Mouse (Mus musculus): ENCODE results near the gene Ints6. TPM values are rescaled to one million over a fixed set of nuclear protein-coding genes. Genes with fewer than 3 reads are reported as not detected.
"Not testable (repeated sequence)": the region's sequence is repeated elsewhere in the genome, so short reads cannot be mapped to it uniquely, and the experiment has no call there.

The Ints6 gene
- polyA plus RNA-seq, 1 experiment, result 7.2 TPM

DNA sequence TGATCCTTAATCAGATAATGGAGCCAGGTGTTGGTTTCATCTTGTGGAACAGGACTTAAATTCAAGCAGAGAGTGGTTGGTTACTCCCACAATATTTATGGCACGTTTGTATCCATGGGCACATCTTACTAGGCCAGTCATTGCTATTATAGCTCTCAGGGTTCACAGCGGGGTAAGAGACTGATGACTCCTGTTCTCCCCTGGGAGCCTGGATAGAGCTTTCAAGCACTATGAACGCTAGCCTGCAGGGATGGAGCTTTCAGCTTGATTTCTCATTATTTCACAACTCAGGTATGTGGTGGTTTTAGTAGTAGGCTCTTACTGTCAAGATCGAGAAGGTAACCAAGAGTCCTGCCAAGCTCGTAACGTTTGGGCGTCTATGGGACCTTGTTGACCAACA is 105.0 kb downstream of the Ints6 start:
- Histone ChIP-seq H3K4me2 (ENCODE audit: low read depth) (no peak overlapping the region), H3ac (ENCODE audit: control insufficient read depth, insufficient read length) (no peak overlapping the region), H3K4me3 (no peak overlapping the region), H3K27me3 (ENCODE audit: control insufficient read depth, insufficient read depth, insufficient read length) (no peaks in the 10 kb centered on the region), H3K36me3 (ENCODE audit: control insufficient read depth, insufficient read depth) (no peaks in the 10 kb centered on the region), H3K79me2 (ENCODE audit: control insufficient read depth, insufficient read depth) (no peaks in the 10 kb centered on the region)
- TF ChIP-seq REST (IDR thresholded peaks at IDR 0.05; ENCODE audit: insufficient read depth, insufficient read length) (no peak), TCF12 (IDR thresholded peaks at IDR 0.05; ENCODE audit: insufficient read depth, poor library complexity, severe bottlenecking) (no peak), MYOD1 (IDR thresholded peaks at IDR 0.05; ENCODE audit: control insufficient read depth in 1 of 3, insufficient read length in 2 of 3, low read depth in 2 of 3) (no peak), MAX (IDR thresholded peaks at IDR 0.05; ENCODE audit: low read depth) (no peak)

DNA sequence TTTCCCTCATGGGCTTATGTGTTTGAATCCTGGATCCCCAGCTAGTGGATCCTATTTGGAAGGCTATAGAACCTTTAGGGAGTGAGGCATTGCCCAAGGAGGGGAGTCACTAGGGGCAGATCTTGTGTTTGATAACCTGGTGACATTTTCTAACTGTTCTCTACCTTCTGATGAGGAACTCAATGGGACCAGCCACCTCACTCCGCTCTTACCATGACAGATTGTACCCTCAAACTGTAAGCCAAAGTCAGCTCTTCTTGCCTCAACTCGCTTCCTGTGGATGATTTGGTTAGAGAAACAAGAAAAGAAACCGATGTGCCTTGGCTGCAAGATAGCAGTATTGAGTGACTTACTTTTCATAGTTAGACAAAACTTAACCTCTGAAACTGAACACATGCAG is 109.2 kb downstream of the Ints6 start:
- TF ChIP-seq USF1 (IDR thresholded peaks at IDR 0.05; ENCODE audit: low read depth) (no peak), TCF12 (IDR thresholded peaks at IDR 0.05; ENCODE audit: insufficient read depth, poor library complexity, severe bottlenecking) (no peak), CEBPB (IDR thresholded peaks at IDR 0.05; ENCODE audit: insufficient read depth, poor library complexity, severe bottlenecking) (no peak), REST (IDR thresholded peaks at IDR 0.05; ENCODE audit: insufficient read depth, insufficient read length) (no peak), TCF3 (IDR thresholded peaks at IDR 0.05; ENCODE audit: insufficient read length, low read depth) (no peak), POLR2A (IDR thresholded peaks at IDR 0.05; ENCODE audit: insufficient read length, low read depth) (no peak)
- Histone ChIP-seq H3K4me2 (ENCODE audit: low read depth) (no peak overlapping the region), H3ac (ENCODE audit: control insufficient read depth, insufficient read length) (no peak overlapping the region), H3K79me2 (ENCODE audit: control insufficient read depth, insufficient read depth) (no peaks in the 10 kb centered on the region), H3K4me3 (no peak overlapping the region), H3K27me3 (ENCODE audit: control insufficient read depth, insufficient read depth, insufficient read length) (no peaks in the 10 kb centered on the region), H3K36me3 (ENCODE audit: control insufficient read depth, insufficient read depth) (no peaks in the 10 kb centered on the region)

DNA sequence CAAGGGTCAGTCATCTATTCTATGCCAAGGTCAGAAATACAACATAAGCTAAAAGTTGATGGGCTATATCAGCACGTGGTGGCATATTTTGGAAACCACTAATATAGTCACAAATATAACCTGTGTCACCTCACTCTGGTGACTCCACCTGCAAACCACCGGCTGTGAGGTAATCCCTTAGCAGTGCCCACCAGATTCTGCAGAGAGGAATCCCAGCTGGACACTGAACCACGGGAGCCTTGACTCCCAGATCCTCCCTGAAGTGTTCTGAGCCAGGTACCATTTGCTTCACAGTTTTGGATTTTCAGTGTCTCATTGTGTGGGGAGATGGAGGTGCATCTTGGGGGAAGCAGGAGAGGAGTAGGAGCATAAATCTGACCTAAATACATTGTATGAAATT is 110.6 kb downstream of the Ints6 start:
- Histone ChIP-seq H3K36me3 (ENCODE audit: control insufficient read depth, insufficient read depth) (no peaks in the 10 kb centered on the region), H3ac (ENCODE audit: control insufficient read depth, insufficient read length) (no peak overlapping the region), H3K27me3 (ENCODE audit: control insufficient read depth, insufficient read depth, insufficient read length) (no peaks in the 10 kb centered on the region), H3K4me3 (no peak overlapping the region), H3K4me2 (ENCODE audit: low read depth) (no peak overlapping the region), H3K79me2 (ENCODE audit: control insufficient read depth, insufficient read depth) (no peaks in the 10 kb centered on the region)
- TF ChIP-seq USF1 (IDR thresholded peaks at IDR 0.05; ENCODE audit: low read depth), result no peak
- no peak for TF ChIP-seq MYOG (IDR thresholded peaks at IDR 0.05; ENCODE audit: control insufficient read depth in 1 of 3, insufficient read depth in 1 of 3, insufficient read length in 2 of 3, low read depth in 2 of 3)
- TF ChIP-seq MAX (IDR thresholded peaks at IDR 0.05; ENCODE audit: low read depth), result no peak
- no peak for TF ChIP-seq MYOD1 (IDR thresholded peaks at IDR 0.05; ENCODE audit: control insufficient read depth in 1 of 3, insufficient read length in 2 of 3, low read depth in 2 of 3)
- TF ChIP-seq REST (IDR thresholded peaks at IDR 0.05; ENCODE audit: insufficient read depth, insufficient read length), result no peak
- TF ChIP-seq POLR2A (IDR thresholded peaks at IDR 0.05; ENCODE audit: insufficient read length, low read depth), result no peak
- TF ChIP-seq POLR2AphosphoS2 (IDR thresholded peaks at IDR 0.05; ENCODE audit: insufficient read length, low read depth), result no peak
- no peak for TF ChIP-seq CEBPB (IDR thresholded peaks at IDR 0.05; ENCODE audit: insufficient read depth, poor library complexity, severe bottlenecking)
- no peak for TF ChIP-seq SRF (IDR thresholded peaks at IDR 0.05; ENCODE audit: control insufficient read depth, insufficient read length, low read depth)
- no peak for TF ChIP-seq E2F4 (IDR thresholded peaks at IDR 0.05; ENCODE audit: insufficient read depth)
- no peak for TF ChIP-seq TCF3 (IDR thresholded peaks at IDR 0.05; ENCODE audit: insufficient read length, low read depth)

DNA sequence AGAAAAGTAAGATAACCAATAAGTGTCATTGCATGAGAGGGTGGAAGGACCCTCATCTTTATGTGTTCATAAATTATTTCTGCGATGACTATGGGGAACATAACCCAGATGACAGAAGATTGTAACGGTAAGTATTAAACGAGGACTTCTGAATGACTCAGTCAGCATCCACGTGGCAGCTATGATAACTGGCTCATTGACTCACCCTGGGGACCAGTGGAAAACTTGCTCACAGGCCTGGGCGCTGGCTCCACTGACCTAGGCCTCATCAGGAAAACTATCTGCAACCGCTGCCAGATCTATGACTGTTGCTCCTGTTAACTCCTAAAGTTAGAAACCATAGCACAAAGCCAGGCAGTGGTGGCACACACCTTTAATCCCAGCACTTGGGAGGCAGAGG is 112.6 kb downstream of the Ints6 start:
- no peak overlapping the region for H3ac ChIP-seq (ENCODE audit: control insufficient read depth, insufficient read length)
- no peaks in the 10 kb centered on the region for H3K36me3 ChIP-seq (ENCODE audit: control insufficient read depth, insufficient read depth)

DNA sequence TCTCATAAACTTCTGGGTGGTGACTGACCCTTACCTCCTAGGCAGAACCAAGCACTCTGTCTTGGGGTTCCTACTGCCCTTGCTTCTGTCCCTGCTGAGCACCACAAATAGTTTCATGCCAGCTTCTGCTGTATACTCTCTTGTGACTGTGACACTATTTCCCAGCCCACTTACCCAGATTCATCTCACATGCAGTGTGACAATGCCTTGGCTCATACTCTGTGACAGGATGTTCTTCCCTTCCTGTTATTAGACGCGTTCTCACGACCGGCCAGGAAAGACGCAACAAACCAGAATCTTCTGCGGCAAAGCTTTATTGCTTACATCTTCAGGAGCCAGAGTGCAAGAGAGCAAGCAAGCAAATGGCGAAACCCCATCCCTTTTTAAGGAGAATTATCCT is 118.6 kb downstream of the Ints6 start:
- H3K27me3 ChIP-seq (ENCODE audit: control insufficient read depth, insufficient read depth, insufficient read length); H3ac ChIP-seq (ENCODE audit: control insufficient read depth, insufficient read length); H3K79me2 ChIP-seq (ENCODE audit: control insufficient read depth, insufficient read depth); H3K4me3 ChIP-seq; H3K4me2 ChIP-seq (ENCODE audit: low read depth); H3K36me3 ChIP-seq (ENCODE audit: control insufficient read depth, insufficient read depth): not testable (repeated sequence)

More for the DNA sequence above, 112.6 kb downstream of the Ints6 start:
- no peaks in the 10 kb centered on the region for H3K27me3 ChIP-seq (ENCODE audit: control insufficient read depth, insufficient read depth, insufficient read length)
- TF ChIP-seq CEBPB (IDR thresholded peaks at IDR 0.05; ENCODE audit: insufficient read depth, poor library complexity, severe bottlenecking) (no peak), MAX (IDR thresholded peaks at IDR 0.05; ENCODE audit: low read depth) (no peak), REST (IDR thresholded peaks at IDR 0.05; ENCODE audit: insufficient read depth, insufficient read length) (no peak), SRF (IDR thresholded peaks at IDR 0.05; ENCODE audit: control insufficient read depth, insufficient read length, low read depth) (no peak), POLR2A (IDR thresholded peaks at IDR 0.05; ENCODE audit: insufficient read length, low read depth) (no peak), MYOG (IDR thresholded peaks at IDR 0.05; ENCODE audit: control insufficient read depth in 1 of 3, insufficient read depth in 1 of 3, insufficient read length in 2 of 3, low read depth in 2 of 3) (no peak), POLR2AphosphoS2 (IDR thresholded peaks at IDR 0.05; ENCODE audit: insufficient read length, low read depth) (no peak), USF1 (IDR thresholded peaks at IDR 0.05; ENCODE audit: low read depth) (no peak), E2F4 (IDR thresholded peaks at IDR 0.05; ENCODE audit: insufficient read depth) (no peak), TCF3 (IDR thresholded peaks at IDR 0.05; ENCODE audit: insufficient read length, low read depth) (no peak), TCF12 (IDR thresholded peaks at IDR 0.05; ENCODE audit: insufficient read depth, poor library complexity, severe bottlenecking) (no peak), MYOD1 (IDR thresholded peaks at IDR 0.05; ENCODE audit: control insufficient read depth in 1 of 3, insufficient read length in 2 of 3, low read depth in 2 of 3) (no peak)
- no peaks in the 10 kb centered on the region for H3K79me2 ChIP-seq (ENCODE audit: control insufficient read depth, insufficient read depth)
- no peak overlapping the region for H3K4me2 ChIP-seq (ENCODE audit: low read depth)
- H3K4me3 ChIP-seq, result no peak overlapping the region
